Mouse (Mus musculus): Measurements from ENCODE around the gene Astn2. TPM values are rescaled to one million over a fixed set of nuclear protein-coding genes. Genes with fewer than 3 reads are reported as not detected.

Gene Astn2
- polyA plus RNA-seq (2015; fragmentation: Nextera tagmentation; extraction: Ambion mirVana), result 0.08 and 0.36 TPM in 2 replicates

DNA sequence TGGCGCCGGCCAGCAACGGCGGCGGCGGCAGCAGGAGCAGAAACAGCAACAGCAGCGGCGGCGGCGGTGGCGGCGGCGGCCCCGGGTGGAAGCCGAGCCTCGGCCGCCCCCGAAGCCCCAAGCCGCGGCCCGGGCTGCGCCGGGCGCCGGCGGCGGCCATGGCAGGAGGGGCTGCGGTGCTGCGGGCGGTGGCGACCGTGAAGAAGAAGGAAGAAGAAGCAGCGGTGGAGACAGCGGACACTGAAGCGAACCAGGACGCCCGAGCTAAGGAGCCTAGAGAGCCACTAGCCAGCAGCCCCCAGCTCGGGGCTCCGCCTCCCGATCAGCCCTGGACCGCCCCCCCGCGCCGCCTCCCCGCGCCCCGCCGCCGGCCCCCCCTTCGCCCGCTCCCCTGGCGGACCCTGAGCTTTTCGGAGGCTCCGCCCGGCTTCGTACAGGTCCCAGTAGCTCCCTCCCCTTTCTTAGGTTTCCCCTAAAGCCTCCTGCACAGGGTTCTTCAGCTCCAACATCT lies at the start of gene Astn2:
Gene Astn2, minus strand, starts transcription at position 411 of the 511 bp plus-strand sequence.
- WGBS, result 2% methylated on average over 10 of the region's 56 CpGs
- Histone ChIP-seq H3K9ac (ENCODE audit: low read length) (peak within 1 kb of the TSS; percentile 63), H3K27ac (ENCODE audit: low read length) (no peak within 1 kb of the TSS), H3K9me3 (ENCODE audit: control insufficient read depth, low read length) (no peaks in the 10 kb centered on the region), H3K36me3 (ENCODE audit: control insufficient read depth, insufficient read depth, low read length) (no peaks in the 10 kb centered on the region), H3K4me3 (ENCODE audit: low read length) (peak within 1 kb of the TSS; percentile 68), H3K4me2 (ENCODE audit: low read depth, low read length) (peak within 1 kb of the TSS; percentile 93), H3K27me3 (ENCODE audit: control insufficient read depth, insufficient read depth, low read depth, low read length) (peaks cover 37% of the 10 kb centered on the region), H3K4me1 (replicated peaks; ENCODE audit: control insufficient read depth, insufficient read depth, low read length) (no peaks in the 10 kb centered on the region; the same call in 1 of the 2 replicates)
- peak; percentile 76 for ATAC-seq (ENCODE audit: low read depth)

DNA sequence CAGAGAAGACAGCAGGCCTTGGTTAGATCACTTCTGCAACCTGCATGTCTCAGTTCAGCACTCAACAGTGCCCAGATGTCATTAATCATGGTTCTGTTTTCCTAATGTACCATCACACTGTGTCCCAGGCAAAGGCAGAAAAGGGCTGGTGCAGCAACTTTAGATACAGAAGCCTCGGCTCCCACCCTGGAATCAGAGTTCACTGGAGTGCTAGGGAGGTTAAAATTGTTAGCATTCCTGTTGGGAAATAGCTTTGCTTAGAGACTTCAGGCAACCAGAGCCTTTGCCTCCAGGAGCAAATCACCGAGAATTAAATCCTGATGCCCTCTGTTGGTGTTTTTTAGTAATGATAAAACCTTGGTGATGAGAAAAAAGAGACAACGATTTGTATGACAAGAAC lies 45.7 kb upstream of the Astn2 start:
- Histone ChIP-seq H3K4me3 (ENCODE audit: low read length) (no peak overlapping the region), H3K4me2 (ENCODE audit: low read depth, low read length) (no peak overlapping the region), H3K27ac (ENCODE audit: low read length) (no peak overlapping the region), H3K9ac (ENCODE audit: low read length) (no peak overlapping the region), H3K27me3 (ENCODE audit: control insufficient read depth, insufficient read depth, low read depth, low read length) (no peaks in the 10 kb centered on the region), H3K4me1 (replicated peaks; ENCODE audit: control insufficient read depth, insufficient read depth, low read length) (no peaks in the 10 kb centered on the region), H3K36me3 (ENCODE audit: control insufficient read depth, insufficient read depth, low read length) (no peaks in the 10 kb centered on the region), H3K9me3 (ENCODE audit: control insufficient read depth, low read length) (no peaks in the 10 kb centered on the region)
- 24% methylated on average over 3 of the region's 3 CpGs for WGBS
- peak; percentile 15; the same call in 1 of the 2 replicates for ATAC-seq (ENCODE audit: low read depth)

DNA sequence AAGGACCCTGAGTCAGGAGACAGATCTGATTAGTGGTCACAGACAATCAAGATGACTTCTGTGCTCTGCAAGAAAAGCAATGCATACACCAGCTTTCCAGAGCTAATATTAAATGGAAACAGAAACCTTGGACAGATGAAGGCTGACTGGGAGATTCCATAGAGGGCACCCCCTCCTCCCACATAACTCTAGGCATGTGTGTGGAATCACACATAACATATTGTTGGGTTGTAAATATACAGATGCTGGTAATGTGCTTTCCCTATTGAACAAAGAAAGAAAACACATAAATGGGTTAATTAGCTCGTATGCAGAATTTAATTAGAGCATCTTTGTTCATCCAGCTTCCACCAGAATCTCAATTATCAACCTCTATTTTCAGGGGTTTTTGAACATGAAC lies 26.8 kb upstream of the Astn2 start:
- Histone ChIP-seq H3K4me2 (ENCODE audit: low read depth, low read length) (no peak overlapping the region), H3K9ac (ENCODE audit: low read length) (no peak overlapping the region), H3K4me1 (replicated peaks; ENCODE audit: control insufficient read depth, insufficient read depth, low read length) (no peaks in the 10 kb centered on the region), H3K36me3 (ENCODE audit: control insufficient read depth, insufficient read depth, low read length) (no peaks in the 10 kb centered on the region), H3K27me3 (ENCODE audit: control insufficient read depth, insufficient read depth, low read depth, low read length) (no peaks in the 10 kb centered on the region), H3K9me3 (ENCODE audit: control insufficient read depth, low read length) (no peaks in the 10 kb centered on the region), H3K27ac (ENCODE audit: low read length) (no peak overlapping the region), H3K4me3 (ENCODE audit: low read length) (no peak overlapping the region)
- ATAC-seq (ENCODE audit: low read depth), result no peak
- 54% methylated on average over 1 of the region's 1 CpGs for WGBS

DNA sequence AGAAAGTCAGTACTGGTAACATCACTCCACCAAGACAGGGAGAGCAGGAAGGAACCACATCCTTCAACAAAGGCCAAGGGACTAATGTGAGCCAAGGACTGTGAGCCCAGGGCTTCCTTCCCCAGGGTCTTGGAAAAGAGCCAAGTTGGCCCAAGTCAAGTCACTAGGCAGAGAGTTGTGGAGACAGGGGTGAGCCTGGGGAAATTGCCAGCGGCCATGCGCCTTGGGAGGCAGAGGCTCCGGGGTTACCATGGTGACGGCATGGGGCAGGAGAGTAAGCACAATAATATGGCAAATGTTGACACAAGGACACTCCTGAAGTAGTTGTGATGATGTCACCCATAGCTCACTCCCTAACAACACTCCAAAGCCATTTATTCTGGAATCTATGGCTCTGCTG lies 21.4 kb upstream of the Astn2 start:
- Histone ChIP-seq H3K27me3 (ENCODE audit: control insufficient read depth, insufficient read depth, low read depth, low read length) (no peaks in the 10 kb centered on the region), H3K9me3 (ENCODE audit: control insufficient read depth, low read length) (no peaks in the 10 kb centered on the region), H3K27ac (ENCODE audit: low read length) (no peak overlapping the region), H3K36me3 (ENCODE audit: control insufficient read depth, insufficient read depth, low read length) (no peaks in the 10 kb centered on the region), H3K4me2 (ENCODE audit: low read depth, low read length) (no peak overlapping the region), H3K4me3 (ENCODE audit: low read length) (no peak overlapping the region), H3K9ac (ENCODE audit: low read length) (no peak overlapping the region), H3K4me1 (replicated peaks; ENCODE audit: control insufficient read depth, insufficient read depth, low read length) (no peaks in the 10 kb centered on the region)
- peak; percentile 70 for ATAC-seq (ENCODE audit: low read depth)
- WGBS, result 48% methylated on average over 4 of the region's 4 CpGs

DNA sequence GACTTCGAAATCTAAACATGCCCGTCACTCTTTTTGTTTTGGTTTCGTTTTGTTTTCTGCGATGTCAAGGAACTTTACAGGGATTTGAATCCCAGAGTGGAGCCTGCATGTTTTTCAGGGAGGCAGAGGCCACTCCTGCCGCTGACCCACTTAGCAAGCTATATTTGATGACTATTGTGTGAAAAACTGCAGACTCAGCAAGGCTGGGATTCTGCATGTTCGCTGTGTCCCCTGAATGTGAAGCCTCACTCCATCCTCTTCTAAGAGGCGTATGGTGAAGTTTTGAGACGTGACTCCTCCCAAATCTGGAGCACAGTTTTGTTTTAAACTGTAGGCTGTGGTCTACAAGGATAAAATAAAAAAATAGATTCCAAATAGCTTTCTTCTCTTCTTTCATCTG lies 10.4 kb upstream of the Astn2 start:
- H3K9me3 ChIP-seq (ENCODE audit: control insufficient read depth, low read length), result no peaks in the 10 kb centered on the region
- ATAC-seq (ENCODE audit: low read depth), result no peak

DNA sequence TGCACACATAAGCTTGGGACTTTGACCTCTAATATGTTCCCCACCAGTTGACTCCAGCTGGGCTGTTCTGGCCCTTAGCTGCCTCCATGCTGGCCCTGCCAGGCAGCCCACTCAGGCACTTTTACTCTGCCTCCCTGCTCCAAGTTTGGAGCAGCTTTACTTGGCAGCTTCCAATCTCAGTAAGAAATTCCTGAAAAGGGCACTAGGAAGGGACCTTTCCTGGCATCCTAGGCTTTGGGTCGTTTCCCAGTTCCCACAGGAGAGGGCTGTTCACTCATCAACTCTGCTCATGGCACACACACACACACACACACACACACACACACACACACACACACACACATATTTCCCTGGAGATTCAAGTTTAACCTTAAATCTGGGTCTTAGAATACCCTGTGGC lies 675 bp upstream of the Astn2 start:
- Histone ChIP-seq H3K27me3 (ENCODE audit: control insufficient read depth, insufficient read depth, low read depth, low read length) (peaks cover 37% of the 10 kb centered on the region), H3K4me1 (replicated peaks; ENCODE audit: control insufficient read depth, insufficient read depth, low read length) (no peaks in the 10 kb centered on the region; the same call in 1 of the 2 replicates), H3K9me3 (ENCODE audit: control insufficient read depth, low read length) (no peaks in the 10 kb centered on the region), H3K4me3 (ENCODE audit: low read length) (no peak overlapping the region), H3K27ac (ENCODE audit: low read length) (no peak overlapping the region), H3K4me2 (ENCODE audit: low read depth, low read length) (no peak overlapping the region), H3K9ac (ENCODE audit: low read length) (no peak overlapping the region), H3K36me3 (ENCODE audit: control insufficient read depth, insufficient read depth, low read length) (no peaks in the 10 kb centered on the region)
- WGBS, result 7% methylated on average over 1 of the region's 1 CpGs
- ATAC-seq (ENCODE audit: low read depth), result no peak

More for the DNA sequence above, 10.4 kb upstream of the Astn2 start:
- 0 out of 2 replicates have a peak overlapping the region, but pooled peaks have one; percentile 27 for H3K9ac ChIP-seq (ENCODE audit: low read length)
- H3K36me3 ChIP-seq (ENCODE audit: control insufficient read depth, insufficient read depth, low read length), result no peaks in the 10 kb centered on the region
- no peaks in the 10 kb centered on the region for H3K4me1 ChIP-seq (replicated peaks; ENCODE audit: control insufficient read depth, insufficient read depth, low read length)
- WGBS, result 44% methylated on average over 8 of the region's 8 CpGs
- H3K27me3 ChIP-seq (ENCODE audit: control insufficient read depth, insufficient read depth, low read depth, low read length), result no peaks in the 10 kb centered on the region
- peak overlapping the region; percentile 49 for H3K4me2 ChIP-seq (ENCODE audit: low read depth, low read length)
- peak overlapping the region; percentile 37 for H3K4me3 ChIP-seq (ENCODE audit: low read length)
- H3K27ac ChIP-seq (ENCODE audit: low read length), result no peak overlapping the region

DNA sequence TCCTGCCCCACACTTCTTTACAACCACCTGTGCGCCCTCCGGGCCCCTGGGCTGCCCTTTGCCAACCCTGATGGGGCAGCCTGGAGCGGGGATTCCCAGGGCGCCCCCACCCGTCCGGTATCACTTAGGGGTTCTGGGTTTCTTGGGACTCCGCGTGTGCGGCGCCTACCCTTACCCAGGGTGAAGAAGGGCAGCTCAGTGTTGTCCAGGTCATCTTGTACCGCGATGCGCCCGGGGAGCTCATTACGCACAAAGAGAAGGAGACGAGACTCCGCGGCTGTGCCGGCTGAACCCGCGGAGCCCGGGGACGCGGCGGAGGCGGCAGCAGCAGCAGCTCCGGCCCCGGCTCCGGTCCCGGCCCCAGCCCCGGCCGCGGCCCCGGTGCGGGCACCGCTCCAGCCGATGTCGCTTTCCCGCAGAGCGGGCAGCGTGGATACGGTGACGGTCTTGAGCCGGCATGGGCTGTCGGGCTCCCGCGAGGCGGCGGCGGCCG lies 657 bp downstream of the Astn2 start:
- peak overlapping the region; percentile 93 for H3K4me2 ChIP-seq (ENCODE audit: low read depth, low read length)
- H3K27ac ChIP-seq (ENCODE audit: low read length), result no peak overlapping the region
- no peaks in the 10 kb centered on the region; the same call in 1 of the 2 replicates for H3K4me1 ChIP-seq (replicated peaks; ENCODE audit: control insufficient read depth, insufficient read depth, low read length)
- WGBS, result under 1% methylated on average over 37 of the region's 51 CpGs
- H3K36me3 ChIP-seq (ENCODE audit: control insufficient read depth, insufficient read depth, low read length), result no peaks in the 10 kb centered on the region
- peaks cover 37% of the 10 kb centered on the region for H3K27me3 ChIP-seq (ENCODE audit: control insufficient read depth, insufficient read depth, low read depth, low read length)
- peak overlapping the region; percentile 68 for H3K4me3 ChIP-seq (ENCODE audit: low read length)
- H3K9me3 ChIP-seq (ENCODE audit: control insufficient read depth, low read length), result no peaks in the 10 kb centered on the region
- H3K9ac ChIP-seq (ENCODE audit: low read length), result peak overlapping the region; percentile 63
- peak; percentile 13 for ATAC-seq (ENCODE audit: low read depth)

DNA sequence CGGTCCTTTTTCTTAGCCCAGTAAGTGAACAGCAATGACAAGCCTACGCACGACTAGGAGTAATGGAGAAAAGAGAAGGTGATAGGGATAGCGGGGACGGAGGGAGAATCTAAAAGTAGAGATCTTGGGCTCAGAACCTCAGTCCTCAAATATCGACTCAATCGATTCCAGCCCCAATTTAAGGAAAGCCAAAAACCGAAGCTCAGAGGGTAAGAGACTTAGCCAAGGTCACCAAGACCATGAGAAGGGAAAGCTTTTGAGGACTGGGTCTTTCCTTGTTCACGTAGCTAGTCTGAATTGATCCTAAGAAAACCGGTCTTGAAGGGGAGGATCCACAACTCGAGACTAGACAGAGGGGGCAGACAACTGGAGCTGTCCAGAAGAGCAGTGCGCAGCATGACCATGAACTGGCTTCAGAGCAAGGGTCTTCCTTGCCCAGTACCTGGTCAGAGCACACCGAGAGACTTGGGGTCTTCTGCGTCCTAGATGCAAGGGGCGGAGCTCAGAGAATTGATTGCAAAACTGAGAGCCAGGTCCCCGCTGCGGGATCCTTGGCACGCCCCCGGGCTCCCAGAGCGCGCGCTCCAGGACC lies 1.2 kb downstream of the Astn2 start:
- Histone ChIP-seq H3K27me3 (ENCODE audit: control insufficient read depth, insufficient read depth, low read depth, low read length) (peaks cover 37% of the 10 kb centered on the region), H3K27ac (ENCODE audit: low read length) (no peak overlapping the region), H3K4me3 (ENCODE audit: low read length) (peak overlapping the region; percentile 68), H3K9me3 (ENCODE audit: control insufficient read depth, low read length) (no peaks in the 10 kb centered on the region), H3K4me2 (ENCODE audit: low read depth, low read length) (peak overlapping the region; percentile 93), H3K4me1 (replicated peaks; ENCODE audit: control insufficient read depth, insufficient read depth, low read length) (no peaks in the 10 kb centered on the region; the same call in 1 of the 2 replicates), H3K9ac (ENCODE audit: low read length) (peak overlapping the region; percentile 63), H3K36me3 (ENCODE audit: control insufficient read depth, insufficient read depth, low read length) (no peaks in the 10 kb centered on the region)
- peak; percentile 54; the same call in 1 of the 2 replicates for ATAC-seq (ENCODE audit: low read depth)
- under 1% methylated on average over 22 of the region's 22 CpGs for WGBS

DNA sequence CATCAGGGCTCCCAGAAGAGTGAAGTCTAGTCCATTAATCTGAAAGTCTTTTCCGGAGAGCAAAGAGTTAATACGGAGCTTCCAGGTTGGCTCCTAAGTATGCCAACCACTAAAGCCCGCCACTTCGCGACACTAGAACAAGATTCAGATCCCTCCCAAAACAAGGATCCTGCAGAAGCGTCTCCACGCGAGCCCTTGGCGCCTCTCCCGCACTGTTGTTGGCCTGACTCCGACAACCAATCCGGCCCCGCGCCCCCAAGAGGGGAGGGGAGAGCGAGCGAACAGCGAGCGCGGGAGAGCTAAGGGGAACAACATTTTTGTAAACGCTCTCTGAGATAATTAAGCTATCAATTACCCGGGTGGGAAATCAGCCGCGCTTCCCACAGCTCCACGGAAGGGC lies 1.8 kb downstream of the Astn2 start:
- H3K9ac ChIP-seq (ENCODE audit: low read length), result 0 out of 2 replicates have a peak overlapping the region, but pooled peaks have one; percentile 30
- no peak overlapping the region for H3K27ac ChIP-seq (ENCODE audit: low read length)
- H3K4me3 ChIP-seq (ENCODE audit: low read length), result peak overlapping the region; percentile 68
- WGBS, result under 1% methylated on average over 24 of the region's 24 CpGs
- no peaks in the 10 kb centered on the region for H3K9me3 ChIP-seq (ENCODE audit: control insufficient read depth, low read length)
- H3K4me1 ChIP-seq (replicated peaks; ENCODE audit: control insufficient read depth, insufficient read depth, low read length), result no peaks in the 10 kb centered on the region; the same call in 1 of the 2 replicates
- no peaks in the 10 kb centered on the region for H3K36me3 ChIP-seq (ENCODE audit: control insufficient read depth, insufficient read depth, low read length)
- peak overlapping the region; percentile 93 for H3K4me2 ChIP-seq (ENCODE audit: low read depth, low read length)
- peak; percentile 49; the same call in 1 of the 2 replicates for ATAC-seq (ENCODE audit: low read depth)
- peaks cover 37% of the 10 kb centered on the region for H3K27me3 ChIP-seq (ENCODE audit: control insufficient read depth, insufficient read depth, low read depth, low read length)

Data from lung, embryonic 16.5 days (tissue).